Mouse (Mus musculus) C2C12 (cell line): Measurements from ENCODE around the gene Ptms. TPM values are rescaled to one million over a fixed set of nuclear protein-coding genes. Genes with fewer than 3 reads are reported as not detected.

Experiments
- H3K27me3 ChIP-seq: one replicate; pipeline ENCODE4 v1.6.1; 2011; ENCODE audit not compliant: control insufficient read depth, insufficient read depth, insufficient read length
- H3K36me3 ChIP-seq: one replicate; pipeline ENCODE4 v1.6.1; 2011; ENCODE audit not compliant: control insufficient read depth, insufficient read depth
- H3K4me3 ChIP-seq: one replicate; pipeline ENCODE4 v1.5.1; 2011; ENCODE audit warnings: mild to moderate bottlenecking, control low read depth; ENCODE audit not compliant: poor library complexity, insufficient read depth, severe bottlenecking
- H3K79me2 ChIP-seq: one replicate; pipeline ENCODE4 v1.6.1; 2011; ENCODE audit not compliant: control insufficient read depth, insufficient read depth
- H3K79me3 ChIP-seq: one replicate; pipeline ENCODE4 v1.6.1; 2011; ENCODE audit warnings: low read depth, control low read depth
- H3ac ChIP-seq: one replicate; pipeline ENCODE3; 2011; ENCODE audit warnings: low read depth; ENCODE audit not compliant: control insufficient read depth, insufficient read length
- CEBPB ChIP-seq: IDR thresholded peaks from one replicate; pipeline ENCODE4 v1.6.1; 2011; ENCODE audit warnings: low read depth, mild to moderate bottlenecking, control low read depth, moderate library complexity
- CTCF ChIP-seq: IDR thresholded peaks from one replicate; pipeline ENCODE4 v1.5.1; 2011; ENCODE audit not compliant: control insufficient read depth, insufficient read depth, insufficient read length
- FOSL1 ChIP-seq: IDR thresholded peaks from one replicate; pipeline ENCODE4 v1.8.0; 2011; ENCODE audit warnings: mild to moderate bottlenecking, low read length; ENCODE audit not compliant: poor library complexity, insufficient read depth, severe bottlenecking
- MAX ChIP-seq: IDR thresholded peaks from one replicate; pipeline ENCODE4 v1.6.1; 2011; ENCODE audit warnings: mild to moderate bottlenecking, control low read depth
- MYOD1 ChIP-seq: IDR thresholded peaks from one replicate; pipeline ENCODE4 v1.6.1; 2011; ENCODE audit warnings: low read depth; ENCODE audit not compliant: control insufficient read depth, insufficient read length
- MYOG ChIP-seq: IDR thresholded peaks from one replicate; pipeline ENCODE4 v1.6.1; 2011; ENCODE audit not compliant: control insufficient read depth, insufficient read length; ENCODE audit errors: extremely low read depth
- USF1 ChIP-seq: IDR thresholded peaks from one replicate; pipeline ENCODE4 v1.6.1; 2011; ENCODE audit warnings: low read depth, mild to moderate bottlenecking, control low read depth, moderate library complexity
- polyA plus RNA-seq: library from polyadenylated mRNA; unstranded; fragments of >200 nt; fragmentation: generic; extraction: Trizol; gene quantifications from one replicate; pipeline ENCODE4 v1.2.1, GENCODE M21; 2012; ENCODE audit warnings: missing spikeins

The Ptms gene
- polyA plus RNA-seq, 1 experiment: 1,903 TPM

DNA sequence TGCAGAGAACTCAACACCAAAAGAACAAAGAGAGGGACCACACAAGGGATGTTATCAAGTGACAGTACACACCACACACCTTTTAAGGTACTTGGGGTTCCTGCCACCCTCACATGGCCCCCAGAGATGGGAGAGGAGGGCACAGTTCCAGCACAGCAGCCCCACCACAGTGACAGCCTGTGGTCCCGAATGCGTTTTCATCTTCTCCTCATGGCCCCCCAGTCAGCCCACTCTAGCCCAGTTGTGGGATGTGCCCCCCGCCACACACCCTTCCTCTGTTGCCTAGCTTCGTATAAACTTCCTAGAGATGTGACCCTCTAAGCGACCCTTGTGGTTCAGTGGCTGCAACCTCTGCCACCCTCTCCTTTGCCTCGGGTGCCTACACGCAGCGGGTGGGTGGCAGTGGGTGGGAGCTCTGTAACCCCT, 33.9 kb downstream of the Ptms start:
- Histone ChIP-seq H3K4me3 (no peak overlapping the region), H3K79me2 (no peaks in the 10 kb centered on the region), H3ac (no peak overlapping the region), H3K27me3 (peaks cover 38% of the 10 kb centered on the region), H3K36me3 (no peaks in the 10 kb centered on the region), H3K79me3 (no peaks in the 10 kb centered on the region)
- TF ChIP-seq MYOD1 (no peak), MAX (no peak), USF1 (no peak), FOSL1 (no peak), MYOG (no peak), CEBPB (no peak), CTCF (no peak)

DNA sequence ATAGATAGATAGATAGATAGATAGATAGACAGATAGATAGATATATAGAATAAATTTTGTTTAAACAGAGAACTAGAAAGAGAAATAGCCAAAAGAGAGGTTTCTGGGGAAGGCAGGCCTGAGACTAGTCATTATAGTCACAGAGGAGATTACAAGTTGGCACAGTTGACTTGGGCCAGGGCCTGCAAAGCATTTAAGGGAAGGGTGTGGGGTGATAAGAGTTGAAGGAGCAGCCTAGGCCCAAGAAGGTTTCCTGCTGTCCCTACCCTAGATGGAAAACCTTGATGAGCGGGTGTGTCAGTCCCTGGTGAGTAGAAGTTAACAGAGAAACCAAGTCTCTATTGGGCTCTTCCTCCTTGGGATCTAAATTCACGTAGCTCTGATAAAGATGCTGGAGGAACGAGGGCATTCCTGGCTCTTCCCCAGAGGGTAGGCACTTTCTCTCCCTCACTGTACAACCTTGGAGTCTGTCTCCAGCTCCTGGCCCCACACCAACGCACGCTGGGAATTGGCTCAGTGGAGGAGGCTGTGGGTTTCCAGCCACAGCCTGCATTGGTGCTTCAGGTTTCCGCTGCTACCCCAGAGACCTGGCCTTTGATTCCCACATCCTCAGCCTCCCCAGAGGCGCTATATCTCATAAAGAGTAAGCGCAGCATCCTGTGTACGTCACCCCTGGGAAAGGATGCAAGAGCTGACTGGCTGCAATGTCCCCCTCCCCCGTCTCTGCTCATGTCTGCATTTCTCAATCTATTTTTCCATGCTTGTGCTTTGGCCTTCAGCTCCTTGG, 35.0 kb downstream of the Ptms start:
- TF ChIP-seq USF1 (no peak), MAX (no peak), FOSL1 (no peak), MYOG (no peak), CEBPB (no peak), MYOD1 (no peak), CTCF (no peak)
- no peak overlapping the region for H3K4me3 ChIP-seq
- peaks cover 38% of the 10 kb centered on the region for H3K27me3 ChIP-seq
- no peaks in the 10 kb centered on the region for H3K79me2 ChIP-seq
- H3K36me3 ChIP-seq: no peaks in the 10 kb centered on the region
- no peaks in the 10 kb centered on the region for H3K79me3 ChIP-seq
- H3ac ChIP-seq: no peak overlapping the region

DNA sequence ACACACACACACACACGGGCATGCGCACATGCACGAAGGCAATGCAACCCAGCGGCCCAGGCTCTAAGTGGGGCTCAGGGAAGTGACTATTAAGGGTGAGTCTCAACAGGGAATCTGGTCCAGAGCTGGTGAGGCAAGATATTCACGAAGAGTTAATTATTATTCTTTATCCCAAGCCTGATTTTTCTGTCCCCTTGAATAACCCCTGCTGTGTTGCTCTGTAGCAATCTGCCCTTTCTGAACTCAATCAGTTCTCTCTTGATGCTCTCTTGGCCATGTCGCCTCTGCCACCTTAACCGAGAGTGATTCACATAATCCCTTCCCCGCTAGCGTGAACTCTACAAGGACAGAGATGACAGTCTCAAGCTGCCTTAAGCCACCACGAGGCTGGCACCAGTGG, 36.6 kb downstream of the Ptms start:
- Histone ChIP-seq H3K79me3 (no peaks in the 10 kb centered on the region), H3ac (no peak overlapping the region), H3K4me3 (no peak overlapping the region), H3K79me2 (no peaks in the 10 kb centered on the region), H3K36me3 (no peaks in the 10 kb centered on the region), H3K27me3 (peaks cover 31% of the 10 kb centered on the region)
- TF ChIP-seq USF1: no peak
- no peak for TF ChIP-seq FOSL1
- no peak for TF ChIP-seq MYOG
- no peak for TF ChIP-seq MYOD1
- no peak for TF ChIP-seq CTCF
- TF ChIP-seq CEBPB: no peak
- TF ChIP-seq MAX: no peak

DNA sequence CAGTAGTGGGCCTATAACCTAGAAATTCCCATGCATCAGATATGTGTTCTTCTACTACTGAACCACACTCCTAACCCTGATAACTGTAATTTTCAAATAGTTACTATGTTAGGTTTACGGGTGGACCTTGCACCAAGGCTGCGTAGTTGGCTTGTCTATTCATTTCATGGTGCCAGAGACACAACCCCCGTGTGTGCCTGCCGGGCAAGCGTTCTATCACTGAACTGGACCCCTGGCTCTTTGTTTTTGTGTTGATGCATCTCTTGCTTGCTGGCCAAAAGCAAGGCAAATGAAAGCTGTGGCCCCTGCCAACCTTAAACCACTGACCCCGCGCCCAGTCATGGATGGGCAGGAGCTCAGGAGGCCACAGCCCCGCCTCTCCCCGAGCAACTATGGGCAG, 38.1 kb downstream of the Ptms start:
- no peak overlapping the region for H3ac ChIP-seq
- peaks cover 25% of the 10 kb centered on the region for H3K27me3 ChIP-seq
- no peak for TF ChIP-seq USF1
- TF ChIP-seq FOSL1: no peak
- no peak for TF ChIP-seq MYOG
- no peak for TF ChIP-seq CEBPB
- TF ChIP-seq CTCF: no peak
- TF ChIP-seq MYOD1: no peak
- TF ChIP-seq MAX: no peak
- H3K4me3 ChIP-seq: no peak overlapping the region
- H3K79me3 ChIP-seq: no peaks in the 10 kb centered on the region
- H3K36me3 ChIP-seq: no peaks in the 10 kb centered on the region
- H3K79me2 ChIP-seq: no peaks in the 10 kb centered on the region

DNA sequence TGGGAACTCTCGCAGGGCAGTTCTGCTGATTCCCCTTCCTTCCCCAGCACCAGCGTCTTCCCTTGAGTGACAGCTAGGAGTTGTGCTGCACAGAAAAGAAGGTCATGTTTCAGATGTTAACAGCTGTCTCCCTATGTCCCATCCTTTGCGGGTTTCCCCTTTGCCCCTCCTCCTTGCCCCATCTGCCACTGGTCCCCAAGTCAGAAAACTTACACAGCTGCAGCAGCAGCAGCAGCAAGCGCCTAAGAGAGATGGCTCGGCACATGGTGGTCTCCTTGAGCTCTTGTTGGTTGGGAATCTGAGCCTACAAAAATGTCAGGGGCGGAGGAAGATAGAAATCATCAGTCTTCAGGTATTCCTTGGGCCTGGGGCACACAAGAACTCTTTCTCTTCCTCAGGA, 40.5 kb downstream of the Ptms start:
- no peaks in the 10 kb centered on the region for H3K36me3 ChIP-seq
- H3K4me3 ChIP-seq: no peak overlapping the region
- H3K79me2 ChIP-seq: no peaks in the 10 kb centered on the region
- H3K79me3 ChIP-seq: no peaks in the 10 kb centered on the region
- peaks cover 34% of the 10 kb centered on the region for H3K27me3 ChIP-seq
- H3ac ChIP-seq: no peak overlapping the region
- TF ChIP-seq MAX (no peak), MYOD1 (peak; percentile 25), USF1 (no peak)

DNA sequence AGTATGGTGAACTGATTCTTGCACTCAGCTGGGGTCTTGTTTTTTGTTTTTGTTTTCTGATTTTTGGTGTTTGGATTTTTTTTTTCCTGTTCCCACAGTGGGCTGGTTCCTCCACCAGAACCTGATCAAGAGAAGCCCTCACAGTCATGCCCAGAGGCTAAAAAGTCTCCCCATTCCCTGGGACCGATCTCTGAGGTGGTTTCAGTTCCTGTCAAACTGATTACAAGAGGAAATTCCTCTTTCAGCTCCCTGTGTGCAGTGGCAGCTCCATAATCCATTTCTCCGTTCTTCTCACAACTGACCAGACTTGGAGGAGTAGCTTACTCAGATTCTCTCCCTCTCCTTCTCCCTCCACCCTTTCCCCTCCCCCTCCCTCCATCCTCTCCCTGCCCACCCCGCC, 45.6 kb downstream of the Ptms start:
- Histone ChIP-seq H3K79me2 (no peaks in the 10 kb centered on the region), H3K27me3 (peaks cover 52% of the 10 kb centered on the region), H3K4me3 (no peak overlapping the region), H3ac (no peak overlapping the region), H3K36me3 (no peaks in the 10 kb centered on the region), H3K79me3 (no peaks in the 10 kb centered on the region)
- TF ChIP-seq MYOD1 (no peak), CTCF (no peak), MYOG (no peak), MAX (no peak), USF1 (no peak), FOSL1 (no peak), CEBPB (no peak)
